Mouse (Mus musculus): ENCODE measurements around the gene Ngdn. TPM values are rescaled to one million over a fixed set of nuclear protein-coding genes. Genes with fewer than 3 reads are reported as not detected.

Gene Ngdn
- polyA plus RNA-seq, 1 experiment from 2014 or later, result 92.8 TPM

DNA sequence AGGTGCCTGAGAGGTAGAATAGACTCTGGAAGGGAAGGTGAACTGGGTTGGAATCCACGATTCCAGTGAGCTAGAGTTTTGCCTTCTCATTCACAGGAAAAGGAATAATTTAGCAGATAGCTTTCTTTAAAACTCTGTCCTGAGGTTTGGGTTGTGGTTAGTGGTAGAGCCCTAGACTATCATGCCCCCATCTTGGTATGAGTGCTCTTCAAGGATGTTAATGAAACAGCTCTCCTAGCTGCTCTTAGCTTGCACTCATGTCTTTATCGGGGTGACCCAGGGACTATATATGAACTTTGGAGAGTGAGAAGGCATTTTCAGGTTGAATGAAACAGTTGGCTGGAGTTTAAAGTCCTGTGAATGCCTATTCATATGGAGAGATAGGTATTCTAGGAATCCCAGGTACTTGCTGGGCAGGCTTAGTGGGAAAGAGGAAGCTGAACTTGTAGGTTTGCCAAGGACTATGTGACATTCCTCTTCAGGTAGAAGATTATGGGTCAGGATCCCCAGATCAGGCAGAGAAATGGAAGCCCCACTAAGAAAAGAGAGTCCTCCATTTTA is 32.8 kb downstream of the Ngdn start:
- no peak overlapping the region for H3K27ac ChIP-seq (replicated peaks; ENCODE audit: low read depth, low read length)
- no peaks in the 10 kb centered on the region for H3K9me3 ChIP-seq (replicated peaks; ENCODE audit: control insufficient read depth, low read length)
- ATAC-seq (replicated peaks; ENCODE audit: insufficient number of reproducible peaks, low FRiP score, low TSS enrichment, low read depth) (no peak), DNase-seq (ENCODE audit: low spot score) (no peak)
- H3K4me3 ChIP-seq (ENCODE audit: low read depth, low read length), result no peak overlapping the region
- H3K4me1 ChIP-seq (ENCODE audit: control insufficient read depth, insufficient read depth, low read length), result no peaks in the 10 kb centered on the region
- WGBS, result 78% methylated on average over 2 of the region's 2 CpGs
- no peaks in the 10 kb centered on the region for H3K27me3 ChIP-seq (ENCODE audit: control insufficient read depth, insufficient read depth, low read length)
- H3K9ac ChIP-seq (replicated peaks; ENCODE audit: low read length), result no peak overlapping the region
- no peak overlapping the region for H3K4me2 ChIP-seq (ENCODE audit: low read depth, low read length)
- H3K36me3 ChIP-seq (replicated peaks; ENCODE audit: control insufficient read depth, insufficient read depth, low read depth, low read length), result no peaks in the 10 kb centered on the region

DNA sequence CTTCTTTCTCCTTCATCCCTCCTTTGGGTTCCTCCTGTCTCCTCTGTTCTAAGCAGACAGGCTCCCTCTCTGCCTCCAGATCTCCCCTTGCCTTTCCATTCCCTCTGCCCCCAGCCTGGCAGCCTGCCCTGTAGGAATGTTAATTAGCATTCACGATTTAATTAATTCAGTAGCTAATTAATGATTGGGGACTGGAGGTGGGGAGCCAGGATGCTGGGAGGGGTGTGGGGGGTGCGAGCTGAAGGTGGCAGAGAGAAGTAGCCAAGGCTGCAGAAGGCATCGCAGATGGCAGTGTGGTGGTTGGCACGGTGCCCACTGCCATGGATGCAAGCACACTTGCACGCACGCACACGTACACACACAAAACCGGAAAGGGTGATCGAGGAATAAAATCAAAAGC is 37.2 kb downstream of the Ngdn start:
- Histone ChIP-seq H3K4me2 (ENCODE audit: low read depth, low read length) (no peak overlapping the region), H3K4me1 (ENCODE audit: control insufficient read depth, insufficient read depth, low read length) (no peaks in the 10 kb centered on the region), H3K27me3 (ENCODE audit: control insufficient read depth, insufficient read depth, low read length) (no peaks in the 10 kb centered on the region), H3K9ac (replicated peaks; ENCODE audit: low read length) (no peak overlapping the region), H3K4me3 (ENCODE audit: low read depth, low read length) (no peak overlapping the region), H3K9me3 (replicated peaks; ENCODE audit: control insufficient read depth, low read length) (no peaks in the 10 kb centered on the region), H3K27ac (replicated peaks; ENCODE audit: low read depth, low read length) (no peak overlapping the region), H3K36me3 (replicated peaks; ENCODE audit: control insufficient read depth, insufficient read depth, low read depth, low read length) (no peaks in the 10 kb centered on the region)
- ATAC-seq (replicated peaks; ENCODE audit: insufficient number of reproducible peaks, low FRiP score, low TSS enrichment, low read depth) (no peak), DNase-seq (ENCODE audit: low spot score) (no peak)
- WGBS, result 87% methylated on average over 9 of the region's 9 CpGs

DNA sequence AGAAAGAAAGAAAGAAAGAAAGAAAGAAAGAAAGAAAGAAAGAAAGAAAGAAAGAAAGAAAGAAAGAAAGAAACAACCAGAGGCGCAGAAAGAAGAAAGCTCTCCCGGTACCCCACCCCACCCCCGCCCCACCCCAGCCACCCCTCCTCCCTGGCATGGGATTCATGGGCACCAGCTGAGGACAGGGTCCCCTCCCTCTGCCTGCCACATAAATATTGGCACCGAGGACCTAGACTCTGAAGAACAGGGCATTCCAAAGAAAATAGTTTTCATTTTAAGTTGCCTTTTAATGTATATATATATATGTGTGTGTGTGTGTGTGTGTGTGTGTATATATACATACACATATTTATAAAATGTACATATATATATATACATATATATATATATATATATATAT is 37.8 kb downstream of the Ngdn start:
- H3K9ac ChIP-seq (replicated peaks; ENCODE audit: low read length), result no peak overlapping the region
- 79% methylated on average over 4 of the region's 4 CpGs for WGBS
- H3K36me3 ChIP-seq (replicated peaks; ENCODE audit: control insufficient read depth, insufficient read depth, low read depth, low read length), result no peaks in the 10 kb centered on the region
- H3K4me2 ChIP-seq (ENCODE audit: low read depth, low read length), result no peak overlapping the region
- ATAC-seq (replicated peaks; ENCODE audit: insufficient number of reproducible peaks, low FRiP score, low TSS enrichment, low read depth) (no peak), DNase-seq (ENCODE audit: low spot score) (no peak)
- no peaks in the 10 kb centered on the region for H3K27me3 ChIP-seq (ENCODE audit: control insufficient read depth, insufficient read depth, low read length)
- H3K4me3 ChIP-seq (ENCODE audit: low read depth, low read length), result no peak overlapping the region
- no peak overlapping the region for H3K27ac ChIP-seq (replicated peaks; ENCODE audit: low read depth, low read length)
- no peaks in the 10 kb centered on the region for H3K4me1 ChIP-seq (ENCODE audit: control insufficient read depth, insufficient read depth, low read length)
- no peaks in the 10 kb centered on the region for H3K9me3 ChIP-seq (replicated peaks; ENCODE audit: control insufficient read depth, low read length)

DNA sequence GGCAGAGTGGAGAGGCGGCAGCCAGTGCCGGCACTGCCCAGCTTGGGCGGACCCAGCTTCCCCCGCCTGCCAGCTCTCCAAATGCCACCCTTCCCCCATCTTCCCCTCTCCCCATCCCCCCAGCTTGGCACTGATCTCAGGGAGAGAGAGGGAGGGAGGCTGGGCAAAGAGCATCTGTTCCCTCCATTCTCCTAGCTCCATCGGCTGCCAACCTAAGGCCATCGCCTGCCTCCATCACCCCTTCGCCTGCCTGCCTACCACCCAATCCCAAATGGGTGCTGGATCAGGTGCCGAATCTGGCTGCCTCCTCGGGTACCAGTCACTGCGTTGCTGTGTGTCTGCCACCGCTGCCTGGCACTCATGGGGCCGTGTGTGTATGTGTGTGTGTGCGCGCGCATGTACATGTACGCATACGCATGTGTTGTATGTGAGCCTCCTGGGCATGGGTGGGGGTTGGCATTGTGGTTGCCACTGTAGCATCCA is 38.5 kb downstream of the Ngdn start:
- H3K9ac ChIP-seq (replicated peaks; ENCODE audit: low read length), result no peak overlapping the region
- no peak overlapping the region for H3K4me2 ChIP-seq (ENCODE audit: low read depth, low read length)
- no peak overlapping the region for H3K27ac ChIP-seq (replicated peaks; ENCODE audit: low read depth, low read length)
- WGBS, result 90% methylated on average over 17 of the region's 17 CpGs
- H3K9me3 ChIP-seq (replicated peaks; ENCODE audit: control insufficient read depth, low read length), result no peaks in the 10 kb centered on the region
- no peaks in the 10 kb centered on the region for H3K27me3 ChIP-seq (ENCODE audit: control insufficient read depth, insufficient read depth, low read length)
- no peak for DNase-seq (ENCODE audit: low spot score)
- H3K36me3 ChIP-seq (replicated peaks; ENCODE audit: control insufficient read depth, insufficient read depth, low read depth, low read length), result no peaks in the 10 kb centered on the region
- H3K4me1 ChIP-seq (ENCODE audit: control insufficient read depth, insufficient read depth, low read length), result no peaks in the 10 kb centered on the region
- no peak overlapping the region for H3K4me3 ChIP-seq (ENCODE audit: low read depth, low read length)
- ATAC-seq (replicated peaks; ENCODE audit: insufficient number of reproducible peaks, low FRiP score, low TSS enrichment, low read depth), result no peak

DNA sequence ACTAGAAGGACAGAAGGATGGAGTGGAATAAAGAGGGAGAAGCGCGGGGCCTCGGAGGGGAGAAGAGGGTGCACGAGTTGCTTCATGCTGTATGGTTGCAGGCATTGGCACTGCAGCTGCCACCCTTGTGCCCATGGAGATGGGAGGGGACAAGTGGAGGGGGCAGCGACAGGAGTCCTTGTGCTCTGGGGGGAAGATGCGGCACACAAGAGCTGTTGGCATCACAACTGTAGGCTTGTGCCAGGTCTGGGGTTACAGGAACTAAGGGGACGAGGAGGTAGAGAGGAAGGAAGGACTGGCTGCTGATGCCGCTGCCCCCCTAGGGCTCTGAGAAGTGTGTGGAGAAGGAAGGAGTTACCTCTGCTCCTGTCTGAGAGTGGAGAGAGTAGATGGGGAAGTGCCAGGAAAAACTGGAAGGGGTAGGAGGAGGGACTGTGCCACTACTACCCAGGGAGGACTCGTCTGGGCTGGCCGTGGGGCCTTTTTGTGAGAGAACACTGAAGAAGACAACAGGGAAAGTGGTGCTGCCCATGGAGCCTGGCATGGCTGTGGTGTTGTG is 39.0 kb downstream of the Ngdn start:
- 88% methylated on average over 10 of the region's 10 CpGs for WGBS

DNA sequence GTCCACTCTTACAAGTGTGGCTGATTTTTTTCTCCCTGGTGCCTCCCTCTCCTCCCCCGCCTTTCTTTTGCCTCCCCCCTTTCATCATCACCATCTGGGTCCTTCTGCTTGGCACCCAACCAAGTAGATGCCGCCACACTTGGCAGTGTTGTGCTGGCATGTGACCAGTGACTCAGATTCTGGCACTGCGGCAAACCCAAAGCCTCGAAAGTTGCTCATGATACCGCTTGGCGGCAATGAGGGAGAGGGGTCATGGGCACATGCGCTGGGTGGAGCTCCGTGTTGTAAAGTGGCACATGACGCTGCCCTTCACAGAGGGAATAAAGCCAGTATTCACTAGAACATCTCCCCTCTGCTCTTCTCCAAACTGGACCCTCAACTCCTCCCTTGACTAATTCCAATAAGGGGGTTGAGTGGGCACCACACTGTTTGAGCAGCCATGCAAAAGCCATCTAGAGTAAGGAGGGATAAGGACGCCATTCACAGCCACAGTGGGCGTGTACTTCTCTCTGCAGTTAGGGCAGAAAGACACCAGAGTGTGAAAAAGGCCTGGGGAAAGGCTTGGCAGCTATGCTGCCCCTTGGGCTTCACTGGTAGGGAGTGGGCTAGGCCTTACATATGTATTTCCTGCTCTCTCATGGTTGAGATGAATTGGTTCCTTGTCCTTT is 40.0 kb downstream of the Ngdn start:
- no peaks in the 10 kb centered on the region for H3K36me3 ChIP-seq (replicated peaks; ENCODE audit: control insufficient read depth, insufficient read depth, low read depth, low read length)
- H3K9me3 ChIP-seq (replicated peaks; ENCODE audit: control insufficient read depth, low read length), result no peaks in the 10 kb centered on the region
- WGBS, result 81% methylated on average over 11 of the region's 11 CpGs
- H3K4me3 ChIP-seq (ENCODE audit: low read depth, low read length), result no peak overlapping the region
- no peaks in the 10 kb centered on the region for H3K4me1 ChIP-seq (ENCODE audit: control insufficient read depth, insufficient read depth, low read length)
- ATAC-seq (replicated peaks; ENCODE audit: insufficient number of reproducible peaks, low FRiP score, low TSS enrichment, low read depth) (no peak), DNase-seq (ENCODE audit: low spot score) (no peak)
- no peak overlapping the region for H3K4me2 ChIP-seq (ENCODE audit: low read depth, low read length)
- H3K9ac ChIP-seq (replicated peaks; ENCODE audit: low read length), result no peak overlapping the region
- no peaks in the 10 kb centered on the region for H3K27me3 ChIP-seq (ENCODE audit: control insufficient read depth, insufficient read depth, low read length)
- no peak overlapping the region for H3K27ac ChIP-seq (replicated peaks; ENCODE audit: low read depth, low read length)

More for the DNA sequence above, 39.0 kb downstream of the Ngdn start:
- Histone ChIP-seq H3K27ac (replicated peaks; ENCODE audit: low read depth, low read length) (no peak overlapping the region), H3K36me3 (replicated peaks; ENCODE audit: control insufficient read depth, insufficient read depth, low read depth, low read length) (no peaks in the 10 kb centered on the region), H3K9me3 (replicated peaks; ENCODE audit: control insufficient read depth, low read length) (no peaks in the 10 kb centered on the region), H3K4me1 (ENCODE audit: control insufficient read depth, insufficient read depth, low read length) (no peaks in the 10 kb centered on the region), H3K27me3 (ENCODE audit: control insufficient read depth, insufficient read depth, low read length) (no peaks in the 10 kb centered on the region), H3K4me2 (ENCODE audit: low read depth, low read length) (no peak overlapping the region), H3K4me3 (ENCODE audit: low read depth, low read length) (no peak overlapping the region), H3K9ac (replicated peaks; ENCODE audit: low read length) (no peak overlapping the region)
- no peak for ATAC-seq (replicated peaks; ENCODE audit: insufficient number of reproducible peaks, low FRiP score, low TSS enrichment, low read depth)
- no peak for DNase-seq (ENCODE audit: low spot score)

DNA sequence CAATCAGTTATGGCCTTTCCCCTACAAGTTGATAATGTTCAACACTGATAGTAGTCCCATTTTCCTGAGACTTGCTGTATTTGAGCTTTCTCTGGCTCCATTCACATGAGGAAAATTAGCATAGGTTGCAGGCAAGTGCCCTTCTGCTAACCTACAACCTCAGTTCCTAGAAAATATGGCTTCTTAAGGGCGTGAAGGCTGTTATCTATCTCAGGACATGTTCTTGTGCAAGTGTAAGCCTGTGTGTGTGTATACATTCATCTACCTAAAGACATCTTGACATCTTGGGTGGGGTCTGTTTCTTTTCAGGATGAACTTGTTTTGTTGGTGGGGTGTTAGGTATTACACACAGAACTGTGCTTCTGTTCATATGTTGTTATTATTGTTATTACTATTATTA is 43.8 kb downstream of the Ngdn start:
- no peaks in the 10 kb centered on the region; the same call in 1 of the 2 replicates for H3K4me1 ChIP-seq (ENCODE audit: control insufficient read depth, insufficient read depth, low read length)
- no peak overlapping the region for H3K4me3 ChIP-seq (ENCODE audit: low read depth, low read length)
- ATAC-seq (replicated peaks; ENCODE audit: insufficient number of reproducible peaks, low FRiP score, low TSS enrichment, low read depth) (no peak), DNase-seq (ENCODE audit: low spot score) (no peak)
- H3K9me3 ChIP-seq (replicated peaks; ENCODE audit: control insufficient read depth, low read length), result no peaks in the 10 kb centered on the region
- H3K36me3 ChIP-seq (replicated peaks; ENCODE audit: control insufficient read depth, insufficient read depth, low read depth, low read length), result no peaks in the 10 kb centered on the region
- no peak overlapping the region for H3K4me2 ChIP-seq (ENCODE audit: low read depth, low read length)
- no peaks in the 10 kb centered on the region for H3K27me3 ChIP-seq (ENCODE audit: control insufficient read depth, insufficient read depth, low read length)
- no peak overlapping the region for H3K9ac ChIP-seq (replicated peaks; ENCODE audit: low read length)
- WGBS, result 84% methylated on average over 1 of the region's 1 CpGs
- no peak overlapping the region for H3K27ac ChIP-seq (replicated peaks; ENCODE audit: low read depth, low read length)

DNA sequence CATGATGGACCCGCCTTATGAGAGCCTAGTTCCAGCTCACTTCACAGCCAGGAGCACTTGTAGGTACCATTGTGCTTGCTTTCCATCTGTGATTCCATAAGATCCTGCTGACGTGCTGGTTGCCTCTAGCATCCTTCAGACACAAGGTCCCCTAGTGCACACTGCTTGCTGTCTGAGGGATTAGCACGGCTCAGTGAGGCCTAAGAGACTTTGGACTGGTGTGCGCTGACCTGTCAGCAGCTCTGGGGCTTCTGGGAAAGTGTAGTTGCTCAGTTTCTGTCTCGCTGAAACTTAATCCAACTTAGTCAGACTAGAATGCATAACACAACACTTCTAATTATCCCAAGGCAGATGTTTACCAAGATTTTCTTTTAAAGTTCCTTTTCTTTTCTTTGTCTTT is 44.7 kb downstream of the Ngdn start:
- Histone ChIP-seq H3K4me1 (ENCODE audit: control insufficient read depth, insufficient read depth, low read length) (no peaks in the 10 kb centered on the region; the same call in 1 of the 2 replicates), H3K36me3 (replicated peaks; ENCODE audit: control insufficient read depth, insufficient read depth, low read depth, low read length) (no peaks in the 10 kb centered on the region), H3K27ac (replicated peaks; ENCODE audit: low read depth, low read length) (no peak overlapping the region), H3K9ac (replicated peaks; ENCODE audit: low read length) (no peak overlapping the region), H3K4me2 (ENCODE audit: low read depth, low read length) (no peak overlapping the region), H3K27me3 (ENCODE audit: control insufficient read depth, insufficient read depth, low read length) (no peaks in the 10 kb centered on the region), H3K9me3 (replicated peaks; ENCODE audit: control insufficient read depth, low read length) (no peaks in the 10 kb centered on the region), H3K4me3 (ENCODE audit: low read depth, low read length) (no peak overlapping the region)
- peak; percentile 15 for DNase-seq (ENCODE audit: low spot score)
- ATAC-seq (replicated peaks; ENCODE audit: insufficient number of reproducible peaks, low FRiP score, low TSS enrichment, low read depth), result no peak
- 60% methylated on average over 5 of the region's 5 CpGs for WGBS
